Mouse (Mus musculus) limb, embryonic 13.5 days (tissue): ENCODE results near the gene Sp1. TPM values are rescaled to one million over a fixed set of nuclear protein-coding genes. Genes with fewer than 3 reads are reported as not detected.

Experiments
- ATAC-seq: fragments of 200-750 bp; cut with Nextera tagmentation; 2 replicates; pipeline ENCODE4 v1.8.0; 2017; ENCODE audit warnings: low read depth, moderate number of reproducible peaks, moderate TSS enrichment; ENCODE audit not compliant: low FRiP score
- H3K27ac ChIP-seq: fragments of 300-500 bp; sonication (generic); 2 replicates; pipeline ENCODE4 v1.5.1; 2015; ENCODE audit warnings: inconsistent platforms, mild to moderate bottlenecking, moderate library complexity
- H3K27me3 ChIP-seq: fragments of 300-500 bp; sonication (generic); 2 replicates; pipeline ENCODE4 v1.6.1; 2015; ENCODE audit warnings: mild to moderate bottlenecking, inconsistent platforms
- H3K36me3 ChIP-seq: fragments of 300-500 bp; sonication (generic); 2 replicates; pipeline ENCODE4 v1.6.1; 2015; ENCODE audit warnings: inconsistent platforms, mild to moderate bottlenecking, moderate library complexity
- H3K4me1 ChIP-seq: fragments of 300-500 bp; sonication (generic); 2 replicates; pipeline ENCODE4 v1.6.1; 2015; ENCODE audit warnings: inconsistent platforms
- H3K4me2 ChIP-seq: fragments of 300-500 bp; sonication (generic); replicated peaks from 2 replicates; pipeline ENCODE4 v1.6.1; 2015; ENCODE audit warnings: inconsistent platforms, mild to moderate bottlenecking, moderate library complexity
- H3K4me3 ChIP-seq: fragments of 300-500 bp; sonication (generic); 2 replicates; pipeline ENCODE4 v1.5.1; 2015; ENCODE audit warnings: moderate library complexity, mild to moderate bottlenecking, inconsistent platforms
- H3K9ac ChIP-seq: fragments of 300-500 bp; sonication (generic); 2 replicates; pipeline ENCODE4 v1.6.1; 2015; ENCODE audit warnings: mild to moderate bottlenecking, inconsistent platforms
- H3K9me3 ChIP-seq: fragments of 300-500 bp; sonication (generic); 2 replicates; pipeline ENCODE4 v1.6.1; 2016; ENCODE audit warnings: inconsistent platforms
- whole genome bisulfite sequencing: fragments of 180-500 bp; shearing (Covaris S2); methylation state at CpG from one replicate; pipeline ENCODE4 v1.1.7; 2015; 5-methylcytosine and 5-hydroxymethylcytosine counted together
- polyA plus RNA-seq: library from polyadenylated mRNA; unstranded; fragments of >200 nt; fragmentation: Nextera tagmentation; extraction: Ambion mirVana; gene quantifications from 2 replicates; pipeline ENCODE4 v1.2.1, GENCODE M21; 2015

Gene Sp1
- polyA plus RNA-seq, 1 experiment from 2014 or later = 12.0 TPM

- Histone ChIP-seq H3K27ac (no peak overlapping the region), H3K4me1 (no peaks in the 10 kb centered on the region), H3K4me2 (no peak overlapping the region), H3K4me3 (no peak overlapping the region), H3K9me3 (no peaks in the 10 kb centered on the region), H3K36me3 (peaks cover 48% of the 10 kb centered on the region), H3K27me3 (no peaks in the 10 kb centered on the region), H3K9ac (no peak overlapping the region)
- WGBS = 63% methylated on average over 1 of the region's 1 CpGs
- ATAC-seq = no peak
Measured at GRCm38 (mm10) chr15:102420986-102421385, 15.0 kb downstream of the Sp1 start.

GRCm38 (mm10) chr15:102421437-102421836 is 15.5 kb downstream of the Sp1 start:
- Histone ChIP-seq H3K9ac (no peak overlapping the region), H3K36me3 (peaks cover 52% of the 10 kb centered on the region), H3K9me3 (no peaks in the 10 kb centered on the region), H3K4me2 (no peak overlapping the region), H3K27me3 (no peaks in the 10 kb centered on the region), H3K27ac (no peak overlapping the region), H3K4me1 (no peaks in the 10 kb centered on the region), H3K4me3 (no peak overlapping the region)
- WGBS = 58% methylated on average over 3 of the region's 3 CpGs
- ATAC-seq = no peak

- Histone ChIP-seq H3K4me1 (no peaks in the 10 kb centered on the region), H3K9me3 (no peaks in the 10 kb centered on the region), H3K9ac (no peak overlapping the region), H3K4me2 (no peak overlapping the region), H3K27ac (no peak overlapping the region), H3K27me3 (no peaks in the 10 kb centered on the region), H3K36me3 (peaks cover 64% of the 10 kb centered on the region), H3K4me3 (no peak overlapping the region)
- WGBS = 96% methylated on average over 2 of the region's 2 CpGs
- ATAC-seq = no peak
Measured at GRCm38 (mm10) chr15:102423602-102424240, 17.8 kb downstream of the Sp1 start.

GRCm38 (mm10) chr15:102424657-102425056 is 18.7 kb downstream of the Sp1 start:
- 93% methylated on average over 2 of the region's 2 CpGs for WGBS
- Histone ChIP-seq H3K9ac (no peak overlapping the region), H3K4me3 (no peak overlapping the region), H3K27me3 (no peaks in the 10 kb centered on the region), H3K4me2 (no peak overlapping the region), H3K4me1 (no peaks in the 10 kb centered on the region), H3K36me3 (peaks cover 63% of the 10 kb centered on the region), H3K27ac (no peak overlapping the region), H3K9me3 (no peaks in the 10 kb centered on the region)
- ATAC-seq = no peak

- no peak overlapping the region for H3K4me3 ChIP-seq
- H3K27me3 ChIP-seq = no peaks in the 10 kb centered on the region
- WGBS = 83% methylated on average over 1 of the region's 1 CpGs
- no peak for ATAC-seq
- H3K36me3 ChIP-seq = peaks cover 81% of the 10 kb centered on the region
- H3K4me1 ChIP-seq = no peaks in the 10 kb centered on the region
- H3K4me2 ChIP-seq = no peak overlapping the region
- no peaks in the 10 kb centered on the region for H3K9me3 ChIP-seq
- H3K9ac ChIP-seq = no peak overlapping the region
- no peak overlapping the region for H3K27ac ChIP-seq
Measured at GRCm38 (mm10) chr15:102426963-102427362, 21.0 kb downstream of the Sp1 start.

- peaks cover 84% of the 10 kb centered on the region for H3K36me3 ChIP-seq
- no peaks in the 10 kb centered on the region for H3K9me3 ChIP-seq
- H3K27ac ChIP-seq = no peak overlapping the region
- H3K4me3 ChIP-seq = no peak overlapping the region
- H3K9ac ChIP-seq = no peak overlapping the region
- no peak overlapping the region for H3K4me2 ChIP-seq
- WGBS = 87% methylated on average over 1 of the region's 1 CpGs
- no peak for ATAC-seq
- H3K4me1 ChIP-seq = no peaks in the 10 kb centered on the region
- no peaks in the 10 kb centered on the region for H3K27me3 ChIP-seq
Measured at GRCm38 (mm10) chr15:102432046-102432445, 26.1 kb downstream of the Sp1 start.

- Histone ChIP-seq H3K4me1 (no peaks in the 10 kb centered on the region), H3K9ac (no peak overlapping the region), H3K27ac (no peak overlapping the region), H3K27me3 (no peaks in the 10 kb centered on the region), H3K4me3 (no peak overlapping the region), H3K36me3 (peaks cover 81% of the 10 kb centered on the region), H3K4me2 (no peak overlapping the region), H3K9me3 (no peaks in the 10 kb centered on the region)
- whole genome bisulfite sequencing = 91% methylated on average over 4 of the region's 4 CpGs
- no peak for ATAC-seq
Measured at GRCm38 (mm10) chr15:102433173-102433572, 27.2 kb downstream of the Sp1 start.

- H3K27ac ChIP-seq = no peak overlapping the region
- H3K4me2 ChIP-seq = no peak overlapping the region
- H3K4me3 ChIP-seq = no peak overlapping the region
- no peaks in the 10 kb centered on the region for H3K27me3 ChIP-seq
- H3K9me3 ChIP-seq = no peaks in the 10 kb centered on the region
- no peak for ATAC-seq
- H3K36me3 ChIP-seq = peaks cover 6% of the 10 kb centered on the region; the same call in 1 of the 2 replicates
- 48% methylated on average over 2 of the region's 2 CpGs for WGBS
- no peaks in the 10 kb centered on the region for H3K4me1 ChIP-seq
- no peak overlapping the region for H3K9ac ChIP-seq
Measured at GRCm38 (mm10) chr15:102442490-102442889, 36.5 kb downstream of the Sp1 start.

- H3K4me3 ChIP-seq = no peak within 1 kb of the TSS
- no peaks in the 10 kb centered on the region for H3K36me3 ChIP-seq
- no peak within 1 kb of the TSS for H3K27ac ChIP-seq
- no peak within 1 kb of the TSS for H3K9ac ChIP-seq
- H3K27me3 ChIP-seq = no peaks in the 10 kb centered on the region
- ATAC-seq = no peak
- 66% methylated on average over 8 of the region's 8 CpGs for WGBS
- H3K9me3 ChIP-seq = no peaks in the 10 kb centered on the region
- H3K4me1 ChIP-seq = no peaks in the 10 kb centered on the region
- no peak within 1 kb of the TSS for H3K4me2 ChIP-seq
Measured at GRCm38 (mm10) chr15:102445146-102445545, 39.2 kb downstream of the Sp1 start, which contains the start of gene Amhr2. Gene Amhr2 (plus strand): TSS chr15:102445367.

- ATAC-seq = no peak
Measured at GRCm38 (mm10) chr15:102446448-102446847, 40.5 kb downstream of the Sp1 start.

GRCm38 (mm10) chr15:102449366-102449765 is 43.4 kb downstream of the Sp1 start:
- Histone ChIP-seq H3K36me3 (no peaks in the 10 kb centered on the region), H3K27ac (no peak overlapping the region), H3K4me3 (no peak overlapping the region), H3K27me3 (no peaks in the 10 kb centered on the region), H3K4me1 (no peaks in the 10 kb centered on the region), H3K4me2 (no peak overlapping the region), H3K9me3 (no peaks in the 10 kb centered on the region), H3K9ac (no peak overlapping the region)
- 50% methylated on average over 8 of the region's 8 CpGs for WGBS
- ATAC-seq = no peak

More at GRCm38 (mm10) chr15:102446448-102446847, 40.5 kb downstream of the Sp1 start:
- Histone ChIP-seq H3K36me3 (no peaks in the 10 kb centered on the region), H3K9ac (no peak overlapping the region), H3K27me3 (no peaks in the 10 kb centered on the region), H3K4me2 (no peak overlapping the region), H3K4me1 (no peaks in the 10 kb centered on the region), H3K9me3 (no peaks in the 10 kb centered on the region), H3K27ac (no peak overlapping the region), H3K4me3 (no peak overlapping the region)
- WGBS = 43% methylated on average over 5 of the region's 6 CpGs

GRCm38 (mm10) chr15:102450928-102451327 is 45.0 kb downstream of the Sp1 start:
- no peak for ATAC-seq
- Histone ChIP-seq H3K4me1 (no peaks in the 10 kb centered on the region), H3K4me2 (no peak overlapping the region), H3K4me3 (no peak overlapping the region), H3K27ac (no peak overlapping the region), H3K36me3 (no peaks in the 10 kb centered on the region), H3K9me3 (no peaks in the 10 kb centered on the region), H3K27me3 (no peaks in the 10 kb centered on the region), H3K9ac (no peak overlapping the region)
- 45% methylated on average over 7 of the region's 7 CpGs for WGBS
